Mouse (Mus musculus) granulocyte monocyte progenitor cell, adult 5-6 weeks (primary cell): ENCODE measurements around the gene Kcnj3. TPM values are rescaled to one million over a fixed set of nuclear protein-coding genes. Genes with fewer than 3 reads are reported as not detected.

Experiments used
- ATAC-seq: replicated peaks from 2 replicates; pipeline ENCODE4 v1.8.0; 2016; ENCODE audit warnings: mild to moderate bottlenecking, moderate TSS enrichment, inconsistent platforms; ENCODE audit not compliant: poor library complexity, severe bottlenecking
- total RNA-seq, 2 experiments: library from RNA; stranded (forward) in 1 of 2; stranded (reverse) in 1 of 2; fragments of 200-712, 200-1000 nt in 1 of 2; fragments of >200 nt in 1 of 2; fragmentation: Nextera tagmentation in 1 of 2; gene quantifications; 2 replicates each; pipeline ENCODE4 v1.2.3; 2014 to 2017

Gene Kcnj3
- total RNA-seq, 2 experiments from 2014 or later = not detected

DNA sequence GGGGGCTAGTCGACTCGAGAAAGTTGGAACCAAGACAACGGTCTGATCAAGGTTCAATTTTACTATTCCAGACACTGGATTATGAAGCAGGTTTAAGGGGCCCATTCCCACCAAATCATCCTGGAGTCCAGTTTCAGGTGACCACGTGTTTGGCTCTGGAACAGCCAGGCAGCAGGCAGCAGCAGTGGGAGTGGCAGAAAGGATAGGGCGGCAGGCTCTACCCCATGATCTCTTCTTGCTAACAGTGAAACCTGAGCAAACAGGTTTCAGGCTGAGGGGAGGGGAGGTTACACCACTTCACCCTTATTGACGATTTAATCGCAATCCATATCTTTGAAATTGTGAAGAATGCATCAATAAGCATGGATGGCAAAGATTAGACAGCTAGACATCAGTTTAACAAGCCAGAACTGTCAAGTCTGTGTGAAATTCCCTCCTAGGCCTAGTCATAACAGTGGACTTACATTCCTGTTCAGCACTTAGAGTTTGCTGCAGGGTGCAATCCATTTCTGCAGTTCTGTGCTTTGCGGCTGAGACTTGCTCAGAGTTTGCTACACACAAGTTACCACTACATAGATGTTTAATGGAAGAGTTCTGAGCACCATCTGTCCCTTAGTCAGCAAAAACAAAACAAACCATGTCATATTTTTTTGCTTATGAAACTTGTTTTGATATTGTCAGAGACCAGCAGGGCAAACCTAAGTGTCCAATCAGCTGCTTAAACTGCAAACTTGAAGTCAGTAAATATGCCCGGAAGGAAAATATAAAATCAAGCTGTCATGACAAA lies 67.8 kb downstream of the Kcnj3 start:
- ATAC-seq = no peak

DNA sequence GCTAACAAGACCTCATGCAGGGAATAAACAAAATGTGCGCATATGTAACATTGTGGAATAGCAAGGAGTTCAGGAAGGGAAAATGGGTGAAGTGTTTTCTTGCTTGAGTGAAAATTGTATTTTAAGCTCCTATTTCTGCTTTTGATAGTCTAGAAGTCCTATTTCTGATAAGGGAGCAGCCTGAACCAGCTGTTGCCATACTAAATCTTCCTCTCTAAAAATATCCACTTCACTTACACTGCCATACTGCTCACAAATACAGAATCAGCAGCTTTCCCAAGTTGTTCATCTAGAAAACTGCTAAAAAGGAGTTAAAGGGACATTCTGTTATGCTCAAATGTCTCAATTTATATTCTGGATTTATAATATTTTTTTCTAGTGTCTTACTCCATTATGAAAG lies 69.9 kb downstream of the Kcnj3 start:
- no peak for ATAC-seq

DNA sequence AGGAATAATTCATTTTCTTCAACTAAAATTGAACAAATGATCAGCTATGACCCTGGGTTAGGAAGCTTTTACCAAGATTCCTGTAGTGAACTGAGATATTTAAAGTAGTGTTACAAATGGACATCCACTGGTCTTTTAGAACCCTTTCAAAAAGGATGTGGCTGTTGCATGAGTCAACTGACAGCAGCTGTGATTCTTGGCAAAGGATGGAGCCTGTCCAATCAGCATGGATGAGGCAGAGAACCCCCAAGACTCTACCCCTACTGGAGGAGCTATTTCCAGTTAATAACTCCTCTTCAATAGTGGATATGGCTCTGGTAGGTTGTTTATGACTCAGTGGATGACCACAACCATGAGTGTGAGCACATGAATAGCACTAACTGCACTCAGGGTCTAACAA lies 81.5 kb downstream of the Kcnj3 start:
- ATAC-seq = no peak

DNA sequence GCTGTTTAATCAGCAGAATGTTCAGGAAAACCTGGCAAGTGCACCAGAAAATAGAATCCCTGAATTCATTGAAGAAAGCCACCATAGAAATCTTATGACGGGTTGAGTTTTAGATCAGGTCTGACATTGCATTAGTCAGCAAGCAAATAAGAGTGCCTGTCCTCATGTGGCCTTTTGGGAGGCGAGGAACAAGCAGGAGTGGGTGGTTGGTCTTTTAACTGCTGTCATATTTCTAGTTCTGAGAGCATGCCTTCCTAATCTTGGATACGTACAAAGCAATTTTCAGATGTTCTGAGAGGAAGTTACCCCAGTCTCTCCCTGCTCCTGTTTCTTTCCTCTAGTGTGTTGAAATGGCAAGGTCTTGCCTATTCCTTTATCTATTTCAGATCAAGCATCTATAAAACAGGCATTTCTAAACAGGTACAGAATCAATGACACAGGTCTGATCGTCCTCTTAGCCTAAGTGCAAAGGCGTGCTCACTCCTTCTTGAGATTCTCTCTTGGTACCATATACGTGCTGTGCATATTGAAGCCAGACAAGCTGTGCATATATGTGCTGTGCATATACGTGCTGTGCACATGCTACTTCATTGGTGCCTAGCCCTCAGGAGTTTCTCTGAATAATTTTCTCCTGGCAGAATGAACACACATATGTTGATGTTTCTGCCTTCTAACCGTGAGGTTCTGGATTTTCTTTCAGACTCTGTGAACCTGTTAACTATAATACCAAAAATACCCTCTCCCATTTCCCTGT lies 97.1 kb downstream of the Kcnj3 start:
- no peak for ATAC-seq

GRCm38 (mm10) chr2:55534946-55535345 lies 99.2 kb downstream of the Kcnj3 start:
- ATAC-seq = no peak

DNA sequence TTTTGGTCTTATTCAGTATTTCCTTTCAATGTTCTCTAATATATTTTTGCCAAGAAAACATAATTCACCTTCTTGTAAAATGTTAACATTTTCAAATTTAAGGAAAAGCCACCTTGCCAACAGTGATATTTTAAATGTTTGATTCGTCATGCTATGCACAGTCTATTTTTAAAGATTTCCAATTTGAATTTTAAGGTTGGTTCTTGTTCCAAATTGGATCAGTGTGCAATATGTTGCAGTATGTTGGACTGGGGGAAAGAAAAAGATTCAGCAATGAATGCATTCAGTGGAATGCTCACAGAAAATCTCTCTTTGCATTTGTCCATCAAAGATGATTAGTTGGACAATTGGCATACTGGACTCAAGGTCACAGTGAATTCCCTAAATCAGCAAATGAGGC lies 99.7 kb downstream of the Kcnj3 start:
- ATAC-seq = no peak

GRCm38 (mm10) chr2:55547612-55548011 lies 111.8 kb downstream of the Kcnj3 start:
- ATAC-seq = no peak

- ATAC-seq = no peak
Measured at GRCm38 (mm10) chr2:55558368-55558985, 122.7 kb downstream of the Kcnj3 start.

DNA sequence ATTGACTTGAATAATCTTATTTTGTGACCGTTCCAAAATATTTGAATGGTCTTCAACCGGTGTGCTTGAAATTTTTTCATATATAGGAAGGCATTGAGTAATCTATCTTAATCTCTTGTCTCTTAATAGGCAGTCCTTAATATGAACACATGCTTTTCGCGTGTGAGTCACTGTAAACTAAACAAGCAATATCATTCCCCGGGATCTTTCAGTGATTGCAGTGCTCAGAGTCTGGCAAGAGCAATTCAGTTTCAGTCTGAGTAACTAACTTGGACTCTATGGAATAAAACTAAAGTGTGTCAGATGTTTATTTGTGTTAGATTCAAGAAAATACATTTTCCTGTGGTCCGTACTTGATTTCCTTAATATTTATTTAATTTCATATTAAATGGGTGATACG lies 133.5 kb downstream of the Kcnj3 start:
- no peak for ATAC-seq

DNA sequence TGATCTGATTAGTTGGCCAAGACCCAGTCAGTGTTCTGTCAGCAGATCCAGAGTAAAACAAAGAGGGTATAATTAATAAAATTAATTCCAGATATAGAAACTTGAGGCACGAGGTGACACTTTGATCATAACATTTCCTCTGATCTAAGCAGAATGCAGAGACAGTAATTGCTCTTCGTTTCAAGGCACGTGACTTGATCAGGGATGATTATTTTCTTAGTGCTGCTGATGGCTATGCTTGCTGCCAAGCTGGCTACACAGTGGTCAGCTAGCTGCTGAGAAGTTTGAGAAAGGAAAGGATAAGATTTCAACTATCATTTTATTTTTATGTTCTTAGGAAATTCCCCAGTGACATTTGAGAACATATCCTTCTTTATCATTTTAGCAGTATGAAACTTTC lies 135.7 kb downstream of the Kcnj3 start:
- ATAC-seq = no peak

GRCm38 (mm10) chr2:55580286-55580685 lies 144.5 kb downstream of the Kcnj3 start:
- ATAC-seq = no peak

- ATAC-seq = no peak
Measured at GRCm38 (mm10) chr2:55591226-55591988, 155.6 kb downstream of the Kcnj3 start.
